Mouse (Mus musculus) forebrain, embryonic 15.5 days (tissue): ENCODE measurements at regions not wholly inside any gene's neighbourhood (a gene's known extent, or its start where the extent isn't known, plus 50 kb on each side); places are given as distances from the start of the nearest gene placed in this dataset.
A peak's percentile ranks its signal among the peaks of the same experiment; 100 is the strongest.

ENCODE experiments used
- ATAC-seq: fragments of 200-750 bp; cut with Nextera tagmentation; replicated peaks from 2 replicates; pipeline ENCODE4 v1.8.0; 2017; ENCODE audit warnings: mild to moderate bottlenecking, moderate TSS enrichment, moderate library complexity
- H3K27ac ChIP-seq: fragments of 300-500 bp; sonication (generic); replicated peaks from 2 replicates; pipeline ENCODE4 v1.5.1; 2015; ENCODE audit warnings: mild to moderate bottlenecking, inconsistent platforms
- H3K27me3 ChIP-seq: fragments of 300-500 bp; sonication (generic); 2 replicates; pipeline ENCODE4 v1.6.1; 2015; ENCODE audit warnings: inconsistent platforms
- H3K36me3 ChIP-seq: fragments of 300-500 bp; sonication (generic); 2 replicates; pipeline ENCODE4 v1.6.1; 2015; ENCODE audit warnings: mild to moderate bottlenecking, inconsistent platforms
- H3K4me1 ChIP-seq: fragments of 300-500 bp; sonication (generic); 2 replicates; pipeline ENCODE4 v1.6.1; 2015; ENCODE audit warnings: inconsistent platforms
- H3K4me2 ChIP-seq: fragments of 300-500 bp; sonication (generic); replicated peaks from 2 replicates; pipeline ENCODE4 v1.6.1; 2015; ENCODE audit warnings: mild to moderate bottlenecking, inconsistent platforms
- H3K4me3 ChIP-seq: fragments of 300-500 bp; sonication (generic); 2 replicates; pipeline ENCODE4 v1.5.1; 2015; ENCODE audit warnings: mild to moderate bottlenecking, inconsistent platforms
- H3K9ac ChIP-seq: fragments of 300-500 bp; sonication (generic); replicated peaks from 2 replicates; pipeline ENCODE4 v1.6.1; 2015; ENCODE audit warnings: mild to moderate bottlenecking, inconsistent platforms
- H3K9me3 ChIP-seq: fragments of 300-500 bp; sonication (generic); 2 replicates; pipeline ENCODE4 v1.6.1; 2016; ENCODE audit warnings: inconsistent platforms
- WGBS: fragments of 180-500 bp; shearing (Covaris S2); methylation state at CpG from one replicate; pipeline ENCODE4 v1.1.7; 2015; ENCODE audit warnings: mixed read lengths; 5-methylcytosine and 5-hydroxymethylcytosine counted together

DNA sequence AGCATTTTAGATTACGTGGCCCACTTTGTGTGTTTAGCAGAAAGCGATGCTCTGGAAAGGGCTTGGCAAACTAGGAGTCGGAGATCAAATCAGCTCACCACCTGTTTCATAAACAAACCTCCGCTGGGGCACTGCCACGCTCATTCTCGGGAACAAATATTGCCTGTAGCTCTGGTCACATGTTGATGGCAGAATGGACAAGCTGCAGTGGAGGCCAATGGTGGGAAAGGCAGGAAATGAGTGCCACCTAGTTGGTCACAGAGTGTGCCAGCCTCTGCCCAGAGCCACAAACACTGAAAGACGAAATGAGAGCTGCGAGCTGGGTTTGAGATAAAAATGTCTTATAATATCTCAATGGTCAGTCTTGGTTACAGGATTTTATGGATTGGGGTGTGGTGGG lies 259.2 kb upstream of the Csf3r start:
- H3K4me2 ChIP-seq = no peak overlapping the region
- H3K9ac ChIP-seq = no peak overlapping the region
- 84% methylated on average over 8 of the region's 8 CpGs for WGBS
- H3K4me1 ChIP-seq = no peaks in the 10 kb centered on the region
- no peaks in the 10 kb centered on the region for H3K9me3 ChIP-seq
- no peak overlapping the region for H3K4me3 ChIP-seq
- no peak overlapping the region for H3K27ac ChIP-seq
- H3K27me3 ChIP-seq = no peaks in the 10 kb centered on the region
- ATAC-seq = no peak
- no peaks in the 10 kb centered on the region for H3K36me3 ChIP-seq

DNA sequence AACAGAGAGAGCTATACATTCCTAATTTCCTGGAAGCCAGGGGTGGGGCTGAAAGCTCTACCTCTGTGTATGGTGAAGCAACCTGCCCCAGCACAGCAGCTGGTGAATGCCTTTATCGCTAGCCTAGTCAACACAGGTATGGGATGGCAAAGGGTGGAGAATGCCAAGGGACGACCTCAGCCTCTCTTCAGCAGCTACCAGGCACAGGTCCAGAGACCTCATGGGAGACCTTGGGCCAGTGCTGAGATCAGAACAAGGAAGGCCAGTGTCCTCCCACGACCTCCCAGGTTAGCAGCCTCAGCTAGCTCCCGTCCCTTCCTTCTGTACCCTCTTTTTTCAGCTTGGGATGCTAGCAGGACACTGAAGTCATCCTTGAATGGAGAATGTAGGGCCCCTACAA lies 247.2 kb upstream of the Csf3r start:
- WGBS = 85% methylated on average over 4 of the region's 4 CpGs
- ATAC-seq = no peak
- no peak overlapping the region for H3K4me3 ChIP-seq

DNA sequence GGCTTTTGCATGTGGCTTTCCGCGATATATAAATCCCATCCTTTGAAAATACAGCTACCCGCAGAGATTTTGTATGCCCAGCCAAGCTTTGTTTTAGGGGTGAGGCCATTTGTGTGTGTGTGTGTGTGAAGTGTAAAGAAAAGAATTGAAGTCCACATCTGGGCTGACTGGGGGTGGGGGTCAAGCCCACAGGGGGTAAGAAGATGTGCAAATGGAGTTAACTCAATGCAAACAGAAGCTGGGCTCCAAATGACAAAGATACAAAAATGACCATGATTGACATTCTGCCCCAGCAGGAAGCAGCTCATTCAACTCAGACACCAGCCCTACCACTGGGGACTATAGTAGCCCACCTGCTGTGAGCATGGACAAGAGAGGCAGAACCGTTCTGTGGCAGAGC lies 244.2 kb upstream of the Csf3r start:
- WGBS = 21% methylated on average over 4 of the region's 4 CpGs
- Histone ChIP-seq H3K4me2 (no peak overlapping the region), H3K36me3 (no peaks in the 10 kb centered on the region), H3K9ac (no peak overlapping the region), H3K27me3 (no peaks in the 10 kb centered on the region), H3K27ac (no peak overlapping the region), H3K4me3 (no peak overlapping the region), H3K4me1 (peaks cover 16% of the 10 kb centered on the region), H3K9me3 (no peaks in the 10 kb centered on the region)
- ATAC-seq = no peak

More for the DNA sequence above, 247.2 kb upstream of the Csf3r start:
- no peak overlapping the region for H3K9ac ChIP-seq
- H3K27me3 ChIP-seq = no peaks in the 10 kb centered on the region
- no peak overlapping the region for H3K4me2 ChIP-seq
- H3K27ac ChIP-seq = no peak overlapping the region
- H3K36me3 ChIP-seq = no peaks in the 10 kb centered on the region
- H3K4me1 ChIP-seq = peaks cover 16% of the 10 kb centered on the region
- no peaks in the 10 kb centered on the region for H3K9me3 ChIP-seq

DNA sequence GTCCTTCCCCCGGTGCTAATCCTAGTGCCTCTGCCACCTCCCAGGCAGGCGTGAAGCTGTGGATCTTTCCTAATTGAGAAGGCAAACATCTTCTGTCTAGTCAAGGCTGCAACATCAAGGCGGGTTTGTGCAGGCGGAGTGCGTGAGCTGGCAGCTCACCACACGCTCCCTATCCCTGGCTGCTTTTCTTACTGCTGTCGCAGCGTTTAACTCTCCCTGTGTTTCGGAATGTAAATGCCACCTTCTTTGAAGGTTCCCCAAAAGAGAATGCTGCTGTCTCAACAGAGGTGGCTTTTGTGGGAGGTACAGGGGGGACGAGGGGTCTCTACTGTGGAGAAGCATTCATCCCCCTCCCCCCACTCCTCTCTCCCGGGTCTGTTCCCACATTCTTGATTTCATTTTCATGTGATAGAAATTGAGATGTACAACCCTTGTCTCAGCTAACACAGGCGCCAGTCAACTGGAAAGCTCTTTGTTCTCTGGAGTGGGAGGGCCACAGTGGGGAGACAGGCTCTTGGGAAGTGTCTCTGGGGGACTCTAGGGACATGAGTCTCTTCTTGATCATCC lies 243.3 kb upstream of the Csf3r start:
- Histone ChIP-seq H3K4me1 (peaks cover 16% of the 10 kb centered on the region), H3K4me3 (no peak overlapping the region), H3K36me3 (no peaks in the 10 kb centered on the region), H3K9me3 (no peaks in the 10 kb centered on the region), H3K27ac (peak overlapping the region; percentile 67), H3K4me2 (no peak overlapping the region), H3K9ac (no peak overlapping the region), H3K27me3 (no peaks in the 10 kb centered on the region)
- WGBS = 4% methylated on average over 12 of the region's 12 CpGs
- ATAC-seq = 0 out of 2 replicates have a peak, but pooled peaks have one; percentile 19

DNA sequence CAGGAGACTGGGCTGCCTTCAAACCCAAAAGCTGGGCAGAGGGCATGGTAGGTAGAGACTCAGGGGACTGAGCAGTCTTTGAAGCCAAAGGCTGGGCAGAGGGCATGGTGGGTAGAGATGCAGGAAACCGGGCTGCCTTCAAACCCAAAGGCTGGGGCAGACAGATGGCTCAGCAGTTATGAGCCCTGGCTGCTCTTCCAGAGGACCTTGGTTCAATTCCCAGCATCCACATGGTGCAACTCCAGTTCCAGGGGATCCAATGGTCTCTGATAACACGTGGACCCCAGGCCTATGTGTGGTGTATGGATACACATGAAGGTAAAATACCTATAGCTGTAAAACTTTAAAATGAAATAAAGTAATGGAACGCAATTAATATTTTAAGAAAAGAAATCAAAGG lies 242.0 kb upstream of the Csf3r start:
- no peak for ATAC-seq
- WGBS = 86% methylated on average over 3 of the region's 3 CpGs
- Histone ChIP-seq H3K4me2 (no peak overlapping the region), H3K9me3 (no peaks in the 10 kb centered on the region), H3K27ac (no peak overlapping the region), H3K27me3 (no peaks in the 10 kb centered on the region), H3K9ac (no peak overlapping the region), H3K4me1 (peaks cover 16% of the 10 kb centered on the region), H3K36me3 (no peaks in the 10 kb centered on the region), H3K4me3 (no peak overlapping the region)

DNA sequence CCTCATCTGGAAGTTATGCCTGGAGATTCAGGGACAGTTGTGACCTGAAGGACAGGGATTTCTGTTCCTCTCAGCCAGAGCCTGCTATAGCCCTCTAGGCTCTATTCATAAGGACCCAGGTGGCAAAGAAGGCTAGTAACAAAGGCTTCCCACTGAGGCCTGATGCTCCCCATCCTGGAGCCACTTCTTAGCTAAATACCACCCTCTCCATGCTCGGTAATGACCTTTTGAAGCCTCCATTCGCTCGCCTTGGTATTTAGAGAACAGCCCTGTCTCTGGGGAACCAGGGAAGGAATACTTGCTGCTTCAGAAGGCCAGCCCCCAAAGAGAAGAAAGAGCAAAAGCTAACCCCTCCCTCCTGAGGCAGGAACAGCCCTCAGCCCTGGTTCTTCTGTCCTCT lies 238.3 kb upstream of the Csf3r start:
- no peak for ATAC-seq
- H3K9me3 ChIP-seq = no peaks in the 10 kb centered on the region
- H3K9ac ChIP-seq = no peak overlapping the region
- no peaks in the 10 kb centered on the region for H3K27me3 ChIP-seq
- H3K4me3 ChIP-seq = no peak overlapping the region
- no peaks in the 10 kb centered on the region for H3K36me3 ChIP-seq
- 10% methylated on average over 3 of the region's 3 CpGs for WGBS
- H3K4me1 ChIP-seq = peaks cover 6% of the 10 kb centered on the region; the same call in 1 of the 2 replicates
- H3K4me2 ChIP-seq = no peak overlapping the region
- no peak overlapping the region for H3K27ac ChIP-seq

DNA sequence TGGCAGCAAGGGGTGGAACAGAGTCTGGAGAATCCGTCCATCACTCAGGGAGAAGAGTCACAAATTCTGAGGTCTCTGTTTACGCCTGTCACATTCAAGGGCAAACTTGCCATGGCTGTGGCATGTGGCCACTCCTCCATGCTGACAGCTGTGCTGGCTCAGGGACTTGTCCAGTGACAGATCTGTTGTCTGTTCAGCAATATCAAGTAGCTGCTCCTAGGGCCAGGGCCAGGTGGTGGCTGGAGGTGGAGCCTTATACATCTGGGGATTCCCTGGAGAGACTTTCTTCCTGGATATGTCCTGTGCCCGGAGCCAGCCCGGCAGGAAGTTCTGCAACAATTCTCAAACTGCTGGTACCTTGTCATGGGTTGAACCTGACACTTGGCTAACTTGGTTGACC lies 229.7 kb upstream of the Csf3r start:
- no peak for ATAC-seq
- WGBS = 89% methylated on average over 4 of the region's 4 CpGs
- no peak overlapping the region for H3K4me3 ChIP-seq

DNA sequence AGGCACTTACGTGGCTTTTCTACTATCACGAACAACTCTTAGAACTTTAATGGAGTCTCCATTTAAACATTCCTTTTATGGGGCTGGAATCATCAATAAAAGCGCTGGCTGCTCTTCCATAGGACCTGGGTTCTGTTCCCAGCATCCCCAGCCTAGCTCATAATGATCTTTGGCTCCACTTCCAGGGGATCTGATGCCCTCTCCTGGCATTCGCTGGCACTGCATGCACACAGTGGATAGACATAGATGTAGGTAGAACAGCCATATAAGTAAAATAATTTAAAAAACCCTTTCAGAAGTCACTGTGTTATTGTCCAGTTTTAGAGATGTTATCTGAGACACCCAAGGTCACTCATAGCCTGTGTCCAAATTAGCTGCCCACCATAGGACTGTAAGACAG lies 216.4 kb upstream of the Csf3r start:
- H3K4me3 ChIP-seq = no peak overlapping the region
- H3K27me3 ChIP-seq = peaks cover 7% of the 10 kb centered on the region; the same call in 1 of the 2 replicates
- H3K4me2 ChIP-seq = no peak overlapping the region
- H3K9me3 ChIP-seq = no peaks in the 10 kb centered on the region
- no peak for ATAC-seq
- no peak overlapping the region for H3K9ac ChIP-seq
- no peak overlapping the region for H3K27ac ChIP-seq
- H3K36me3 ChIP-seq = no peaks in the 10 kb centered on the region
- H3K4me1 ChIP-seq = peaks cover 13% of the 10 kb centered on the region; the same call in 1 of the 2 replicates
- 92% methylated on average over 4 of the region's 4 CpGs for WGBS

More for the DNA sequence above, 229.7 kb upstream of the Csf3r start:
- Histone ChIP-seq H3K9me3 (no peaks in the 10 kb centered on the region), H3K27ac (no peak overlapping the region), H3K4me1 (no peaks in the 10 kb centered on the region), H3K36me3 (no peaks in the 10 kb centered on the region), H3K9ac (no peak overlapping the region), H3K4me2 (no peak overlapping the region), H3K27me3 (no peaks in the 10 kb centered on the region)

DNA sequence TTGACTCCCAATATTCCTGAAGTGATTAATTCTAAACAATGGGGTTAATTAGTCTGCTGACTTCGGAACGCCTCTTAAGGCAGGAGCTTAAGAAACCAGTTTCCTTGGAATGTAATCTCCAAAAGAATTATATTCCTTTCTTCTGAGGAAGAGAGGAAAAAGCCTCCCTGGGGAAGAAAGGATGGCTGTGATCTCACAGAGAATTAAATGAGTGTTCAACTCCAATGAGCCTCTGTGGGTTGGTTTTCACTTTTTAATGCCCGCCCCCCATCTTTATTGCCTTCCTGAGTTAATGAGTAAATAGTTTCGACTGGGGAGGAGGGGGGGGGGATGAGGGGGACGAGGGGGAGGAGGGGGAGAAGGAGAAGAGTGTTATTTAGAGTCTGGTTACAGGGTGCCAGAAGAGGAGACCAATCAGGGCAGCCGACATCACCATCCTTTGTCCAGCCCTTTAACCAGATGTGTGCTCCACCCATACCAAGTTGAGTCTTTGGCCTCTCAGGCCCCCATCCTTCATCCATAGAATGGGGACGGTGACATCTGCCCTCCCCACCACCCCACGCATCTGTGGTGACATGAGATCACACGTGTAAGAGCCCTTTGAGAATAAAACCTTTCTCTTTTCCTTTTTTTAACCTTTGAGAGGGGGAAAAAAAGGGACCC lies 214.8 kb upstream of the Csf3r start:
- WGBS = 6% methylated on average over 9 of the region's 9 CpGs
- Histone ChIP-seq H3K27me3 (peaks cover 7% of the 10 kb centered on the region; the same call in 1 of the 2 replicates), H3K9ac (no peak overlapping the region), H3K9me3 (no peaks in the 10 kb centered on the region), H3K27ac (no peak overlapping the region), H3K36me3 (no peaks in the 10 kb centered on the region), H3K4me1 (peaks cover 19% of the 10 kb centered on the region), H3K4me2 (no peak overlapping the region), H3K4me3 (no peak overlapping the region)
- no peak for ATAC-seq

DNA sequence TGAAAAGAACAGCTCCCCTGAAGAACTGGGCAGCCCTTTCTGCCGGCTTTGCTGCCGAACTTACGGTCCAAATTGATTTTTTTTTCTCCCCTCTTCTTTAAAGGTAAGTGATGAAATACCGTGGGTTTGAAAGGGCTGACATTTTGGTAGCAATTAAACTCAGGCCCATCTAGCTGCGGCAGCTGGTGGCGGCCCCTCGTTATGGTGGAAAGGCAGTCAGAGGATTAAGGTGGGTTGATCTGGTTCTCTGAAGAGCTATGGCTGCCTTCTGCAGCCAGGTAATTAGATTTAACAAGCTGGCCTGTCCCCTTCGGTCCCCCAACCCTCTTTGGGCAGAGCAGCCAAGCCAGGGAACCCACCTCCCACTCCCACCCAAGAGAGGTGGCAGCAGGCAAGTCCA lies 214.1 kb upstream of the Csf3r start:
- no peak for ATAC-seq
- Histone ChIP-seq H3K36me3 (no peaks in the 10 kb centered on the region), H3K4me1 (peaks cover 21% of the 10 kb centered on the region), H3K9ac (no peak overlapping the region), H3K27ac (0 out of 2 replicates have a peak overlapping the region, but pooled peaks have one; percentile 17), H3K9me3 (no peaks in the 10 kb centered on the region), H3K4me3 (no peak overlapping the region), H3K4me2 (no peak overlapping the region), H3K27me3 (peaks cover 7% of the 10 kb centered on the region; the same call in 1 of the 2 replicates)
- 11% methylated on average over 8 of the region's 8 CpGs for WGBS

DNA sequence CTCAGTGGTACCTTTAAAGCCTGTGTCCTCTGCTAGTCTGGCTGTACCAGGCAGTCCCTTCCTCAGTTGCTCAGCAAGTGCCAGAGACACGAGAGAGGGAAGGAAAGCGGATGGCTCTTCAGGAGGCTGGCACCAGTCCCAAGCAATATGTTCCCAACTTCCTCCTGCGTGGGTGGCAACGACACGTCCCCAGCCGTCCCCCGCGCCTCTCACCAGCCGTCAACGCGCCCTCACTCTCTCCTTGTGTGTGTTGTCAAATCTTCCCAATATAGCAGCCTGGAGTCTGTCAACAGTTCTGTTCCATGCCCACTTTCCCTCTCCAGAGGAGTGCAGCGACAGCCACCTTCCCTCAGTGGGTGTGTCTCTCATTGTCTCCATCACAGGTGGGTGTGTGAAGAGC lies 210.0 kb upstream of the Csf3r start:
- WGBS = 61% methylated on average over 12 of the region's 12 CpGs
- no peak overlapping the region for H3K9ac ChIP-seq
- ATAC-seq = peak; percentile 82
- H3K4me3 ChIP-seq = no peak overlapping the region
- no peak overlapping the region for H3K4me2 ChIP-seq
- peaks cover 23% of the 10 kb centered on the region for H3K4me1 ChIP-seq
- H3K27me3 ChIP-seq = peaks cover 11% of the 10 kb centered on the region; the same call in 1 of the 2 replicates
- H3K36me3 ChIP-seq = no peaks in the 10 kb centered on the region
- no peaks in the 10 kb centered on the region for H3K9me3 ChIP-seq
- H3K27ac ChIP-seq = 0 out of 2 replicates have a peak overlapping the region, but pooled peaks have one; percentile 8

DNA sequence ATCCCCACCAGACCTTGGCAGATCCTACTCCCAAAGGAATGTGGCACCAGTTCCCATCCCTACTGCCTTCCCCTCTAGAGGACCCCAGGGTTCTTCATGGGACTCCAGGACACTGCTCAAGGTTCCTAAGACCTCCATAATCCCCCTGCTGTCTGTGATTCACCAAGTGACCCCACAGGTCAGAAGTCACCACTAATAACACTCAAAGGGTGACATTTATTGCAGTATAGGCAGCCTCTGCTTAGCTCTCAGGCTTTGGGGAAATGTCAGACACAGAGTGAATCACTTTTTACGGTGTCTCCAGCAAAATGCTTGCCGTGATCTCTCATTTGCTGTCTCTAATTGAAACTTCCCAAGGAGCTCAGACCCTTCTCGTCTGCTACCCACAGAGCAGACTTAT lies 209.1 kb upstream of the Csf3r start:
- H3K9ac ChIP-seq = no peak overlapping the region
- peaks cover 11% of the 10 kb centered on the region; the same call in 1 of the 2 replicates for H3K27me3 ChIP-seq
- H3K36me3 ChIP-seq = no peaks in the 10 kb centered on the region
- H3K4me1 ChIP-seq = peaks cover 17% of the 10 kb centered on the region
- no peaks in the 10 kb centered on the region for H3K9me3 ChIP-seq
- 80% methylated on average over 3 of the region's 3 CpGs for WGBS
- H3K27ac ChIP-seq = no peak overlapping the region
- no peak for ATAC-seq
- no peak overlapping the region for H3K4me3 ChIP-seq
- H3K4me2 ChIP-seq = no peak overlapping the region
